Mouse (Mus musculus) limb, embryonic 14.5 days (tissue): ENCODE data around the gene Apoc3. TPM values are rescaled to one million over a fixed set of nuclear protein-coding genes. Genes with fewer than 3 reads are reported as not detected.

Source experiments
- ATAC-seq: fragments of 200-750 bp; cut with Nextera tagmentation; 2 replicates; pipeline ENCODE4 v1.8.0; 2017; ENCODE audit warnings: low read depth, moderate number of reproducible peaks, moderate TSS enrichment; ENCODE audit not compliant: low FRiP score
- DNase-seq: peaks from one replicate; pipeline ENCODE4 v3.0.0-alpha.2; 2015; ENCODE audit warnings: low spot score
- H3K27ac ChIP-seq: fragments of 300-500 bp; sonication (generic); replicated peaks from 2 replicates; pipeline ENCODE4 v1.5.1; 2014; ENCODE audit warnings: low read depth, mild to moderate bottlenecking, low read length, moderate library complexity, mixed read lengths
- H3K27me3 ChIP-seq: fragments of 300-500 bp; sonication (generic); 2 replicates; pipeline ENCODE4 v1.6.1; 2014; ENCODE audit warnings: low read length, mixed read lengths; ENCODE audit not compliant: control insufficient read depth, insufficient read depth
- H3K36me3 ChIP-seq: fragments of 300-500 bp; sonication (generic); 2 replicates; pipeline ENCODE4 v1.6.1; 2014; ENCODE audit warnings: mild to moderate bottlenecking, low read length, moderate library complexity, mixed read lengths; ENCODE audit not compliant: control insufficient read depth, insufficient read depth
- H3K4me1 ChIP-seq: fragments of 300-500 bp; sonication (generic); 2 replicates; pipeline ENCODE4 v1.6.1; 2014; ENCODE audit warnings: antibody characterized with exemption, low read length, mixed read lengths; ENCODE audit not compliant: control insufficient read depth, insufficient read depth
- H3K4me2 ChIP-seq: fragments of 300-500 bp; sonication (generic); replicated peaks from 2 replicates; pipeline ENCODE4 v1.6.1; 2014; ENCODE audit warnings: low read depth, mild to moderate bottlenecking, low read length, moderate library complexity; ENCODE audit not compliant: severe bottlenecking
- H3K4me3 ChIP-seq: fragments of 300-500 bp; sonication (generic); replicated peaks from 2 replicates; pipeline ENCODE4 v1.5.1; 2014; ENCODE audit warnings: low read length
- H3K9ac ChIP-seq: fragments of 300-500 bp; sonication (generic); 2 replicates; pipeline ENCODE4 v1.6.1; 2014; ENCODE audit warnings: mild to moderate bottlenecking, low read depth, low read length, moderate library complexity; ENCODE audit not compliant: severe bottlenecking
- H3K9me3 ChIP-seq: fragments of 300-500 bp; sonication (generic); 2 replicates; pipeline ENCODE4 v1.6.1; 2016; ENCODE audit warnings: low read length; ENCODE audit not compliant: control insufficient read depth
- POLR2A ChIP-seq: fragments of 200-500 bp; IDR thresholded peaks from 2 replicates; pipeline ENCODE4 v1.8.0; 2012; ENCODE audit warnings: inconsistent platforms, mild to moderate bottlenecking, moderate library complexity, borderline replicate concordance; ENCODE audit not compliant: insufficient read depth, insufficient read length; ENCODE audit errors: extremely low read depth
- WGBS: fragments of 180-500 bp; shearing (Covaris S2); extraction: QIAGEN DNeasy Blood & Tissue Kit; methylation state at CpG from one replicate; pipeline ENCODE4 v1.1.7; 2014; 5-methylcytosine and 5-hydroxymethylcytosine counted together
- polyA plus RNA-seq, 2 experiments: library from polyadenylated mRNA; depleted of rRNA in 1 of 2; stranded (reverse) in 1 of 2; unstranded in 1 of 2; fragments of >200 nt; fragmentation: Nextera tagmentation in 1 of 2; extraction: Ambion mirVana in 1 of 2; gene quantifications; 2 replicates each; pipeline versions ENCODE4 v1.2.1 to v1.2.3; 2012 to 2014

Apoc3 gene
- polyA plus RNA-seq, 2 experiments: not detected

DNA sequence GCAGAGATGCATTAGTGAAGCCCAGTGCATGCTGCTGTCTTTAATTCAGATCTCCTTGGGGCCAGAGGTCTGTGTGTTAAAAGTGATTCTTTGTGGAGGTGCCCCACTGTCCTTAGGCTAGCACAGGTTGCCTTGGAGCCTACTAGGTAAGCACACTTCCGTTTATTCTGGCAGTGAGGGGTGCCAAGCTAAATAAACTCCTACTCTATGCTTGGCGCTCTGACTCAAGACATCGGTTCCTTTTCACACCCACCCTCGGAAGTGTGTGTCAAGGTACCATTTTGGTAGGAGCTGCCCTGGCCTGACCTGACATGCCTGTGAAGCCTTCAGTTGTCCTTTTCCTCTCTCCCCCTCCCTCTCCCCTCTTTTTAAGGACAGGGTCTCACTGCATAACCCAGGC is 21.2 kb downstream of the Apoc3 start:
- TF ChIP-seq POLR2A: no peak
- peaks cover 54% of the 10 kb centered on the region for H3K36me3 ChIP-seq
- 91% methylated on average over 4 of the region's 4 CpGs for WGBS

DNA sequence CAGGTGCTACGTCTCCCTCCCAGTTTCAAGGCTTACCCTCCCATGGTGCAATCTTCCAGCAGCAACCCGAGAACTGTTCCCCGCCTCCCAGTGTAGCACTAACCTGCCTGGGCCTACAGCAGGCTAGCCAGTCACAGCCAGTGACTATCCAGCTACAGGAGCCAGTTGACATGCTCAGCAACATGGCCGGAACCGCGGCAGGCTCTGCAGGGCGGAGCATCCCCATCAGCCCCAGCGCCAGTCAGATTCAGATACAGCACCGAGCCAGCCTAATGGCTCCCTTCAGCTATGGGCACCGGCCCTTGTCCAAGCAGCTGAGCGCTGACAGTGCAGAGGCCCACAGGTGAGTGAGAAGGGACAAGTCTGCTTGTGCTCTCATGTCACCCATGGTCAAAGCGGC is 25.0 kb downstream of the Apoc3 start:
- Histone ChIP-seq H3K27me3 (no peaks in the 10 kb centered on the region), H3K9ac (no peak overlapping the region), H3K4me1 (peaks cover 10% of the 10 kb centered on the region), H3K4me2 (no peak overlapping the region), H3K9me3 (no peaks in the 10 kb centered on the region), H3K36me3 (peaks cover 62% of the 10 kb centered on the region), H3K4me3 (no peak overlapping the region), H3K27ac (no peak overlapping the region)
- DNase-seq: no peak
- TF ChIP-seq POLR2A: no peak
- no peak for ATAC-seq
- WGBS: 90% methylated on average over 12 of the region's 12 CpGs

More for the DNA sequence above, 21.2 kb downstream of the Apoc3 start:
- no peak for DNase-seq
- Histone ChIP-seq H3K4me3 (no peak overlapping the region), H3K4me1 (no peaks in the 10 kb centered on the region), H3K9ac (no peak overlapping the region), H3K27ac (no peak overlapping the region), H3K27me3 (no peaks in the 10 kb centered on the region), H3K9me3 (no peaks in the 10 kb centered on the region), H3K4me2 (no peak overlapping the region)
- no peak for ATAC-seq

DNA sequence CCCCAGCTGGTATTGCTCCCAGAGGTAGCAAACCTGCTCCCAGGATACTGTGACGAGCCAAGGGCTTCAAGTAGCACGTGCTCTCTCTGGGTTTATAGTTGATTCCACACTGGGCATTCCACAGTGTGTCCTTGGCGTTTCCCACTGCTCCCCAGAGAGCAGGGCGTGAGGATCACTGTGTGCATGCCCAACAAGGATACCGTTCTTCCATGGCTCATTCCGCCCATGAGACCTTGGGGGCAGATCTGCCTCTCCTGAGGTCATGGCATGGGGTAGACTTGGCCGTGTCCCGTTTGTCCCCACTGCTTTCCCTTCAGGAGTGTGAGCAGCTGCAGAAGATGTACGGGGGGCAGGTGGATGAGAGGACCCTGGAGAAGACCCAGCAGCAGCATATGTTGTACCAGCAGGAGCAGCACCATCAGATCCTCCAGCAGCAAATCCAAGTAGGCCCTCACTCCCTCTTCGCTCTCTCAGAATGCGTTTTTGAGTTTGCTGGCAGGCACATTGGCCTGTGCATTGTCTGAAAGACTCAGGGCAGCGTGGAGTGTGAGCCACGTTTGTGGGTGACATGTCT is 26.9 kb downstream of the Apoc3 start:
- no peak overlapping the region for H3K4me3 ChIP-seq
- TF ChIP-seq POLR2A: no peak
- no peaks in the 10 kb centered on the region for H3K27me3 ChIP-seq
- ATAC-seq (no peak), DNase-seq (no peak)
- WGBS: 71% methylated on average over 13 of the region's 13 CpGs
- no peaks in the 10 kb centered on the region for H3K9me3 ChIP-seq
- H3K4me1 ChIP-seq: peaks cover 10% of the 10 kb centered on the region
- H3K9ac ChIP-seq: no peak overlapping the region
- H3K4me2 ChIP-seq: no peak overlapping the region
- peaks cover 68% of the 10 kb centered on the region for H3K36me3 ChIP-seq
- no peak overlapping the region; the same call in 1 of the 2 replicates for H3K27ac ChIP-seq

DNA sequence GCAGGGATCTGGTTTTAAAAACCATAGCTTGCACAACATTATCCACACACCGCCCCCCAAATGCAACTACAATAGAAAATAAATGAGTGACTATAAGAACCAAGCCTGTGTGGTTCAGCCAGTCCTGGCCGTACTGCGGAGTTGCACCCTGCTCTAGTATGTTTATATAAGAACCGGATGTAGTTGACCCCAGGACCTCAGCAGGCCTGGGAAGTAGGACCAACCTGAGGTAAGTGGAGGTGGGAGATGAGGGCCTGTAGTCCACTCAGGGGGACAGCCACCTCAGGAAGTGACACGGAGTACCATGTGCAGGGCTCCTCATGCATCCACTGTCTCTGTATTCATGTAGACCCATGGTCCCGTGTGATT is 28.0 kb downstream of the Apoc3 start:
- H3K4me3 ChIP-seq: no peak overlapping the region
- no peak overlapping the region for H3K4me2 ChIP-seq
- no peak overlapping the region for H3K9ac ChIP-seq
- peaks cover 10% of the 10 kb centered on the region for H3K4me1 ChIP-seq
- peaks cover 64% of the 10 kb centered on the region for H3K36me3 ChIP-seq
- TF ChIP-seq POLR2A: no peak
- ATAC-seq: no peak
- H3K9me3 ChIP-seq: no peaks in the 10 kb centered on the region
- H3K27me3 ChIP-seq: no peaks in the 10 kb centered on the region
- 87% methylated on average over 6 of the region's 6 CpGs for WGBS
- DNase-seq: no peak
- H3K27ac ChIP-seq: no peak overlapping the region

- Histone ChIP-seq H3K36me3 (peaks cover 63% of the 10 kb centered on the region), H3K4me3 (no peak overlapping the region), H3K27me3 (no peaks in the 10 kb centered on the region), H3K9ac (no peak overlapping the region), H3K4me1 (peaks cover 10% of the 10 kb centered on the region), H3K4me2 (no peak overlapping the region), H3K9me3 (no peaks in the 10 kb centered on the region), H3K27ac (no peak overlapping the region)
- ATAC-seq: no peak
- 70% methylated on average over 10 of the region's 10 CpGs for WGBS
- no peak for DNase-seq
- no peak for TF ChIP-seq POLR2A
Measured at GRCm38 (mm10) chr9:46206834-46207500, 28.5 kb downstream of the Apoc3 start.
